Mouse (Mus musculus) liver, embryonic 13.5 days (tissue): ENCODE data around the gene Gm9817. TPM values are rescaled to one million over a fixed set of nuclear protein-coding genes. Genes with fewer than 3 reads are reported as not detected.

ENCODE experiments used
- ATAC-seq: fragments of 200-750 bp; cut with Nextera tagmentation; 2 replicates; pipeline ENCODE4 v1.8.0; 2017; ENCODE audit warnings: low read depth, mild to moderate bottlenecking, moderate number of reproducible peaks, moderate library complexity
- DNase-seq: peaks from one replicate; pipeline ENCODE4 v3.0.0; 2022
- H3K27ac ChIP-seq: fragments of 300-500 bp; sonication (generic); 2 replicates; pipeline ENCODE4 v1.5.1; 2015; ENCODE audit warnings: moderate library complexity, mild to moderate bottlenecking, inconsistent platforms
- H3K27me3 ChIP-seq: fragments of 300-500 bp; sonication (generic); 2 replicates; pipeline ENCODE4 v1.6.1; 2015; ENCODE audit warnings: mild to moderate bottlenecking, inconsistent platforms
- H3K36me3 ChIP-seq: fragments of 300-500 bp; sonication (generic); 2 replicates; pipeline ENCODE4 v1.6.1; 2015; ENCODE audit warnings: mild to moderate bottlenecking, inconsistent platforms
- H3K4me1 ChIP-seq: fragments of 300-500 bp; sonication (generic); replicated peaks from 2 replicates; pipeline ENCODE4 v1.6.1; 2015; ENCODE audit warnings: inconsistent platforms
- H3K4me2 ChIP-seq: fragments of 300-500 bp; sonication (generic); 2 replicates; pipeline ENCODE4 v1.6.1; 2015; ENCODE audit warnings: inconsistent platforms, mild to moderate bottlenecking, moderate library complexity
- H3K4me3 ChIP-seq: fragments of 300-500 bp; sonication (generic); replicated peaks from 2 replicates; pipeline ENCODE4 v1.5.1; 2015; ENCODE audit warnings: mild to moderate bottlenecking, inconsistent platforms
- H3K9ac ChIP-seq: fragments of 300-500 bp; sonication (generic); 2 replicates; pipeline ENCODE4 v1.6.1; 2015; ENCODE audit warnings: mild to moderate bottlenecking, inconsistent platforms
- H3K9me3 ChIP-seq: fragments of 300-500 bp; sonication (generic); replicated peaks from 2 replicates; pipeline ENCODE4 v1.6.1; 2016; ENCODE audit warnings: inconsistent platforms
- WGBS: fragments of 180-500 bp; shearing (Covaris S2); methylation state at CpG from one replicate; pipeline ENCODE4 v1.1.7; 2015; ENCODE audit not compliant: insufficient replicate concordance; 5-methylcytosine and 5-hydroxymethylcytosine counted together
- polyA plus RNA-seq: library from polyadenylated mRNA; unstranded; fragments of >200 nt; fragmentation: Nextera tagmentation; extraction: Ambion mirVana; gene quantifications from 2 replicates; pipeline ENCODE4 v1.2.1, GENCODE M21; 2015

Gm9817 gene
- polyA plus RNA-seq, 1 experiment from 2014 or later: not detected

GRCm38 (mm10) chr13:45089846-45090245 is 11.4 kb downstream of the Gm9817 start:
- Histone ChIP-seq H3K4me2 (no peak overlapping the region), H3K27ac (no peak overlapping the region), H3K4me1 (peaks cover 15% of the 10 kb centered on the region), H3K36me3 (no peaks in the 10 kb centered on the region), H3K9me3 (no peaks in the 10 kb centered on the region), H3K27me3 (peaks cover 65% of the 10 kb centered on the region), H3K4me3 (no peak overlapping the region), H3K9ac (no peak overlapping the region)
- ATAC-seq (no peak), DNase-seq (no peak)
- WGBS: 62% methylated on average over 13 of the region's 13 CpGs

GRCm38 (mm10) chr13:45092816-45093215 is 14.3 kb downstream of the Gm9817 start:
- peaks cover 66% of the 10 kb centered on the region for H3K27me3 ChIP-seq
- whole genome bisulfite sequencing: 36% methylated on average over 4 of the region's 4 CpGs

GRCm38 (mm10) chr13:45095028-45095427 is 16.5 kb downstream of the Gm9817 start:
- Histone ChIP-seq H3K36me3 (no peaks in the 10 kb centered on the region), H3K4me3 (no peak overlapping the region), H3K4me2 (no peak overlapping the region), H3K27ac (no peak overlapping the region), H3K9me3 (no peaks in the 10 kb centered on the region), H3K9ac (no peak overlapping the region), H3K4me1 (peaks cover 20% of the 10 kb centered on the region), H3K27me3 (peaks cover 74% of the 10 kb centered on the region)
- ATAC-seq: no peak
- WGBS: 71% methylated on average over 9 of the region's 9 CpGs
- DNase-seq: no peak

More at GRCm38 (mm10) chr13:45092816-45093215, 14.3 kb downstream of the Gm9817 start:
- Histone ChIP-seq H3K36me3 (no peaks in the 10 kb centered on the region), H3K27ac (no peak overlapping the region), H3K4me2 (no peak overlapping the region), H3K9ac (no peak overlapping the region), H3K4me1 (peaks cover 21% of the 10 kb centered on the region), H3K4me3 (no peak overlapping the region), H3K9me3 (no peaks in the 10 kb centered on the region)
- DNase-seq (no peak), ATAC-seq (no peak)

- no peak overlapping the region for H3K9ac ChIP-seq
- H3K36me3 ChIP-seq: no peaks in the 10 kb centered on the region
- DNase-seq (no peak), ATAC-seq (no peak)
- H3K4me3 ChIP-seq: no peak overlapping the region
- H3K9me3 ChIP-seq: no peaks in the 10 kb centered on the region
- no peak overlapping the region for H3K4me2 ChIP-seq
- H3K4me1 ChIP-seq: peaks cover 12% of the 10 kb centered on the region
- peaks cover 73% of the 10 kb centered on the region for H3K27me3 ChIP-seq
- no peak overlapping the region for H3K27ac ChIP-seq
- WGBS: 62% methylated on average over 10 of the region's 10 CpGs
Observed at GRCm38 (mm10) chr13:45099582-45100229, 21.2 kb downstream of the Gm9817 start.

GRCm38 (mm10) chr13:45106480-45106879 is 28.0 kb downstream of the Gm9817 start:
- Histone ChIP-seq H3K9me3 (no peaks in the 10 kb centered on the region), H3K27ac (no peak overlapping the region), H3K4me1 (no peaks in the 10 kb centered on the region), H3K27me3 (peaks cover 69% of the 10 kb centered on the region), H3K9ac (no peak overlapping the region), H3K4me2 (no peak overlapping the region), H3K4me3 (no peak overlapping the region), H3K36me3 (no peaks in the 10 kb centered on the region)
- no peak for ATAC-seq
- no peak for DNase-seq
- WGBS: 50% methylated on average over 3 of the region's 3 CpGs

GRCm38 (mm10) chr13:45108851-45109390 is 30.4 kb downstream of the Gm9817 start:
- H3K4me2 ChIP-seq: no peak overlapping the region
- ATAC-seq: no peak

GRCm38 (mm10) chr13:45118375-45118774 is 39.9 kb downstream of the Gm9817 start:
- Histone ChIP-seq H3K27me3 (peaks cover 33% of the 10 kb centered on the region), H3K4me2 (no peak overlapping the region), H3K4me3 (no peak overlapping the region), H3K9ac (no peak overlapping the region), H3K9me3 (no peaks in the 10 kb centered on the region), H3K4me1 (peaks cover 12% of the 10 kb centered on the region), H3K27ac (no peak overlapping the region), H3K36me3 (no peaks in the 10 kb centered on the region)
- ATAC-seq: peak; percentile 80
- 54% methylated on average over 5 of the region's 5 CpGs for WGBS
- DNase-seq: peak; percentile 37

More at GRCm38 (mm10) chr13:45108851-45109390, 30.4 kb downstream of the Gm9817 start:
- no peak for DNase-seq
- no peaks in the 10 kb centered on the region for H3K9me3 ChIP-seq
- H3K4me3 ChIP-seq: no peak overlapping the region
- no peaks in the 10 kb centered on the region for H3K36me3 ChIP-seq
- 12% methylated on average over 7 of the region's 7 CpGs for WGBS
- H3K27ac ChIP-seq: no peak overlapping the region
- peaks cover 52% of the 10 kb centered on the region for H3K27me3 ChIP-seq
- no peak overlapping the region for H3K9ac ChIP-seq
- no peaks in the 10 kb centered on the region for H3K4me1 ChIP-seq

DNA sequence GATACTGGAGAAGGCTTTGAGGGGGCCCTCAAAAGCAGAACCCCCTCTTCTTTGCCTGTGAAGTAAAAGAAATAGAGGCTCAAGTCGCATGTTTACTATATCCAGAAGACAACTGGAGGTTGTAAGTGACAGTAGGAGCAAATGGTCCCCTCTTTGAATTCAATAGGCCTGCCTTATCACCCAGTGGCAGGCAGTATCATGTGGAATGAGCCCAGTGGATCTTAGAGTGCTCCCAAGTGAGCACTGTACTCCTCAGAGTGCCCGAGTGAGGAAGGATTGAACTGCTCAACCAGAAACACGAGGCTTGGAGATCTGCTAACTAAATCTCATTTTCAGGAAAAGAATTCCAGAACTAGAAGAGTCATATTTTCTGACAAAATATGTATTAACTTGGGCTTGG is 40.3 kb downstream of the Gm9817 start:
- Histone ChIP-seq H3K4me3 (no peak overlapping the region), H3K9me3 (no peaks in the 10 kb centered on the region), H3K27ac (no peak overlapping the region), H3K4me1 (peaks cover 12% of the 10 kb centered on the region), H3K27me3 (peaks cover 33% of the 10 kb centered on the region), H3K4me2 (no peak overlapping the region), H3K9ac (no peak overlapping the region), H3K36me3 (no peaks in the 10 kb centered on the region)
- DNase-seq (no peak), ATAC-seq (peak; percentile 79)
- 32% methylated on average over 3 of the region's 3 CpGs for WGBS

Other genes starting within 250 kb of the Gm9817 start
- 29.5 and 30.2 TPM in 2 replicates for gene Dtnbp1, start 76.5 kb upstream of the Gm9817 start, polyA plus RNA-seq